ENCODE assay signal across 27 mouse cellular contexts in the genomic region with DNA sequence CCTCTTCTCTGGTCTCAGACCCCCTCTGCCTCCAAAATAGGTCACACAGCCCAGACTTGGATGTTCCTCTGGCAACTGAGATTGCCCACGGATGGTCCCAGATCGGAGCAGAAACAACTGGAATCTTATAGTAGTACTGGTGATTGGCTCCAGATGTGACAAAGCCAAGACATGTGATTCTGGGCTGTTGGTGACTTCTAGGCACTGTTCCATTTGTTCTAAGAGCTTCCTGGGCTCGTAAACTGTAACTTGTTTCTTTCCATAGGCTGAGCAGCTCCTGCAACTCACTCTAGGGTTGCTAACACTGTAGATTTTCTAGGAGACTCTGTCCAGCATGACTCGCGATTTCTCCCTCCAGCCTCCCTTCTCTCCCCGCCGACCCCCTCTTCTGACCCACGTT. TPM values are rescaled to one million over a fixed set of nuclear protein-coding genes. Genes with fewer than 3 reads are reported as not detected.
"Had no signal": no experiment of that assay in that cellular context is flagged by ENCODE, and none has a peak within 500 bp of the region (broad histone marks: within the 10 kb centered on the region; RNA-seq: fewer than 3 reads in every experiment).

No protein-coding gene starts in this region.

- H3K36me3 ChIP-seq: limb, embryonic 12.5 days; liver, embryonic 12.5 days; liver, embryonic 15.5 days; lung, embryonic 15.5 days had no signal

- H3K9me3 ChIP-seq: limb, embryonic 12.5 days; liver, embryonic 12.5 days; liver, embryonic 15.5 days; lung, embryonic 15.5 days had no signal

- H3K4me2 ChIP-seq: limb, embryonic 12.5 days; liver, embryonic 12.5 days; liver, embryonic 15.5 days; lung, embryonic 15.5 days; midbrain, embryonic 11.5 days had no signal

- H3K27me3 ChIP-seq: lung, embryonic 15.5 days had no signal

- ATAC-seq: liver, embryonic 12.5 days had no signal

- H3K9ac ChIP-seq: limb, embryonic 12.5 days; liver, embryonic 12.5 days; liver, embryonic 15.5 days; lung, embryonic 15.5 days had no signal

- DNase-seq: kidney, adult 2 months; kidney, postnatal 25 days; liver; lung, adult 18-20 months; lung, postnatal 10 days; lung, postnatal 4 days; midbrain, embryonic 14.5 days; thymus, adult 18-20 months; thymus, postnatal 36 days had no signal

- H3K27ac ChIP-seq: kidney, postnatal 0 days; limb, embryonic 12.5 days; liver, embryonic 12.5 days; liver, embryonic 15.5 days; lung, embryonic 15.5 days; stomach, postnatal 0 days had no signal

- H3K4me3 ChIP-seq: limb, embryonic 12.5 days; liver, embryonic 12.5 days; liver, embryonic 15.5 days; lung, embryonic 15.5 days had no signal

RNA-seq across cellular contexts. Expression of gene F3, which starts 4.7 kb away (rescaled TPM):
- total RNA-seq: megakaryocyte-erythroid progenitor cell, adult 5-6 weeks had no signal

RNA-seq across cellular contexts. Expression of gene 4930432M17Rik, which starts 48.1 kb away (rescaled TPM):
- total RNA-seq: layer of hippocampus, adult 8-10 months; layer of hippocampus, postnatal 10 days; left cerebral cortex, postnatal 25 days; megakaryocyte progenitor cell, adult 5-6 weeks; megakaryocyte-erythroid progenitor cell, adult 5-6 weeks; midbrain, postnatal 0 days had no signal
- polyA plus RNA-seq: kidney, adult 2 months; kidney, embryonic 14.5 days; kidney, postnatal 0 days; large intestine, adult 2 months; limb, embryonic 12.5 days; liver, embryonic 12.5 days; liver, embryonic 15.5 days; lung, embryonic 15.5 days; midbrain, embryonic 11.5 days; midbrain, embryonic 14.5 days; midbrain, postnatal 0 days; neural tube, embryonic 11.5 days; neural tube, embryonic 14.5 days; stomach, embryonic 14.5 days; stomach, postnatal 0 days had no signal
